Mouse (Mus musculus) hindbrain, postnatal 0 days (tissue): Measurements from ENCODE around the gene Entpd7. TPM values are rescaled to one million over a fixed set of nuclear protein-coding genes. Genes with fewer than 3 reads are reported as not detected.
A peak's percentile ranks its signal among the peaks of the same experiment; 100 is the strongest.

Source experiments
- ATAC-seq: fragments of 200-750 bp; cut with Nextera tagmentation; 2 replicates; pipeline ENCODE4 v1.8.0; 2017; ENCODE audit warnings: mild to moderate bottlenecking, moderate TSS enrichment, moderate library complexity
- DNase-seq: peaks from one replicate; pipeline ENCODE4 v3.0.0-alpha.2; 2015; ENCODE audit warnings: low spot score
- H3K27ac ChIP-seq: fragments of 300-500 bp; sonication (generic); 2 replicates; pipeline ENCODE4 v1.5.1; 2014; ENCODE audit warnings: mild to moderate bottlenecking
- H3K27me3 ChIP-seq: fragments of 300-500 bp; sonication (generic); 2 replicates; pipeline ENCODE4 v1.6.1; 2014; ENCODE audit warnings: low read length, mixed read lengths; ENCODE audit not compliant: insufficient read depth
- H3K36me3 ChIP-seq: fragments of 300-500 bp; sonication (generic); 2 replicates; pipeline ENCODE4 v1.6.1; 2014; ENCODE audit warnings: low read length, mixed read lengths; ENCODE audit not compliant: insufficient read depth
- H3K4me1 ChIP-seq: fragments of 300-500 bp; sonication (generic); 2 replicates; pipeline ENCODE4 v1.6.1; 2014; ENCODE audit warnings: antibody characterized with exemption, low read length, mixed read lengths; ENCODE audit not compliant: insufficient read depth
- H3K4me2 ChIP-seq: fragments of 300-500 bp; sonication (generic); 2 replicates; pipeline ENCODE4 v1.6.1; 2014; ENCODE audit warnings: low read depth, mild to moderate bottlenecking, low read length, moderate library complexity, mixed read lengths
- H3K4me3 ChIP-seq: fragments of 300-500 bp; sonication (generic); 2 replicates; pipeline ENCODE4 v1.5.1; 2014; ENCODE audit warnings: low read length
- H3K9ac ChIP-seq: fragments of 300-500 bp; sonication (generic); replicated peaks from 2 replicates; pipeline ENCODE4 v1.6.1; 2014; ENCODE audit warnings: mild to moderate bottlenecking, low read length, moderate library complexity, mixed read lengths
- H3K9me3 ChIP-seq: fragments of 300-500 bp; sonication (generic); 2 replicates; pipeline ENCODE4 v1.6.1; 2016; ENCODE audit warnings: low read length, mixed read lengths
- CTCF ChIP-seq: IDR thresholded peaks from 2 replicates; pipeline ENCODE4 v1.5.1; 2016; ENCODE audit warnings: antibody characterized with exemption, control low read depth, low read depth
- WGBS: fragments of 180-500 bp; shearing (Covaris S2); extraction: QIAGEN DNeasy Blood & Tissue Kit; methylation state at CpG from one replicate; pipeline ENCODE4 v1.1.7; 2014; 5-methylcytosine and 5-hydroxymethylcytosine counted together
- polyA plus RNA-seq: library from polyadenylated mRNA; unstranded; fragments of >200 nt; fragmentation: Nextera tagmentation; extraction: Ambion mirVana; gene quantifications from 2 replicates; pipeline ENCODE4 v1.2.1, GENCODE M21; 2015
- total RNA-seq: library from RNA; depleted of rRNA; stranded (reverse); fragments of >200 nt; gene quantifications from 2 replicates; pipeline ENCODE4 v1.2.3, GENCODE M21; 2014

The Entpd7 gene
- total and polyA plus RNA-seq, 2 experiments from 2014 or later, result 7.9 to 8.7 TPM

DNA sequence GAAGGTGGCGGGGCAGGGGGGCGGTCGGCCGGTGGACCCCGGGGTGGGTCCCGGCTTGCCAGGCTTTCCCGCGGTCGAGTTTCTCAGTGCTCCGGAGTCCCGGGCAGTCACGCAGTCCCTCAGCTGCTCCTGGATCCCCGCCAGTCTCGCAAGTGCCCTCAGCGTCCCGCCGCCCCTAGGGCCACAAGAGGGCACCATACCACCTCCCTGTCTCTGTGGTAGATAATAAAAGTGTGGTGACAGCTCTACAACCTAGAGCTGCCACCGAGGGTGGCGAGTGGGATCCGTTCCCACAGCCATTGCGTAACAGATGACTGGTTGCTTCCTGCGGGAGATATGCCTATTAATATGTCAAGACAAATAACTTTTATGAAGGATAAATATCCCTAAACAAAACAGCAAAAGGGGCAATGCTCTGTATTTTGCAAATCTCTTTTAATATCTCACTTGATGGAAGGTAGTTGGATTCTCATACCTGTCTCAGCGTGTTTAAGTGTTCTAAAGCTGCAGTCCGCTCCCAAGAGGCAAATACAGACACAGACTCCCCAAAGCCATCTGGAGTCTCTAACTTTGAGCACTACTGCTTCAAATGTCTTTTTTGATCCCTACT lies 63.9 kb downstream of the Entpd7 start:
- Histone ChIP-seq H3K9me3 (no peaks in the 10 kb centered on the region), H3K27ac (peak overlapping the region; percentile 94), H3K4me3 (peak overlapping the region; percentile 72), H3K4me2 (peak overlapping the region; percentile 71), H3K9ac (peak overlapping the region; percentile 75), H3K36me3 (peaks cover 18% of the 10 kb centered on the region), H3K27me3 (no peaks in the 10 kb centered on the region), H3K4me1 (peaks cover 3% of the 10 kb centered on the region; the same call in 1 of the 2 replicates)
- peak; percentile 82 for TF ChIP-seq CTCF
- DNase-seq (peak; percentile 84), ATAC-seq (peak; percentile 88)
- 3% methylated on average over 22 of the region's 24 CpGs for WGBS

DNA sequence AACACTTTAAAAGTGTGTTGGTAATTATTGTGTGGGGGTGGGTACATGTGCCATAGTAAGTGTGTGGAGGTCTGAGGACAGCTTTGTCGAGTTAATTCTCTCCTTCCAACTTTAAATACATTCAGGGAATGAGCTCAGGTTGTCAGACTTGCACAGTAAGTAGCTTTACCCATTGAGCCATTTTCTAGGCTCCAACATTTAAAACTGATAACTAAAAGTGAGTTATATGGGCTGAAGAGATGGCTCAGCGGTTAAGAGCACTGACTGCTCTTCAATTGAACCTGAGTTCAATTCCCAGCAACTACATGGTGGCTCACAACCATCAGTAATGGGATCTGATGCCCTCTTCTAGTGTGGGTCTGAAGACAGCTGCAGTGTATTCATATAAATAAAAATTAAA lies 64.8 kb downstream of the Entpd7 start:
- Histone ChIP-seq H3K4me2 (no peak overlapping the region), H3K9me3 (no peaks in the 10 kb centered on the region), H3K27ac (no peak overlapping the region), H3K27me3 (no peaks in the 10 kb centered on the region), H3K4me3 (no peak overlapping the region), H3K4me1 (peaks cover 3% of the 10 kb centered on the region; the same call in 1 of the 2 replicates), H3K9ac (no peak overlapping the region), H3K36me3 (peaks cover 10% of the 10 kb centered on the region; the same call in 1 of the 2 replicates)
- no peak for TF ChIP-seq CTCF
- WGBS, result 76% methylated on average over 2 of the region's 2 CpGs
- DNase-seq (no peak), ATAC-seq (no peak)

DNA sequence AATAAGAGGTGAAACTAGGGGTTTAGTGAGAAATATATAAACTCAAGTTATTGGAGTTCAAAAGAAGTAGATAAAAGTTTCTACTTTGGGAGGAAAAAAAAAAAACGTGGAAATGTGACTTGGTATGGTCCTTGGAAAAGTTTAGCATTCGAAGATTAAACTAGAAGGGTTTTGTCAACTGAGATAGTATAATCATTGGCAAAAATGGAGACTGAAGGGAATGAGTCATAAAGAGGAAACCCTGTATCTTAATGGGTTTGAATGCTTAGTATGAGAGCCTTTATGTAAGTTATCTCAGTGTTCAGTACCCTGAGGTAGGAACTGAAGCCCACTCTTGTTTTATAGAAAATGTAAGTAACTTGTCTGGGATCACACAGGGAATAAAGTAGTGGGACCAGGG lies 65.4 kb downstream of the Entpd7 start:
- no peak for DNase-seq
- H3K27ac ChIP-seq, result no peak overlapping the region
- no peak for TF ChIP-seq CTCF
- peaks cover 3% of the 10 kb centered on the region; the same call in 1 of the 2 replicates for H3K4me1 ChIP-seq
- ATAC-seq, result no peak
- no peaks in the 10 kb centered on the region for H3K9me3 ChIP-seq
- peaks cover 8% of the 10 kb centered on the region; the same call in 1 of the 2 replicates for H3K36me3 ChIP-seq
- no peaks in the 10 kb centered on the region for H3K27me3 ChIP-seq
- no peak overlapping the region for H3K4me3 ChIP-seq
- no peak overlapping the region for H3K4me2 ChIP-seq
- no peak overlapping the region for H3K9ac ChIP-seq
- WGBS, result 78% methylated on average over 2 of the region's 2 CpGs

DNA sequence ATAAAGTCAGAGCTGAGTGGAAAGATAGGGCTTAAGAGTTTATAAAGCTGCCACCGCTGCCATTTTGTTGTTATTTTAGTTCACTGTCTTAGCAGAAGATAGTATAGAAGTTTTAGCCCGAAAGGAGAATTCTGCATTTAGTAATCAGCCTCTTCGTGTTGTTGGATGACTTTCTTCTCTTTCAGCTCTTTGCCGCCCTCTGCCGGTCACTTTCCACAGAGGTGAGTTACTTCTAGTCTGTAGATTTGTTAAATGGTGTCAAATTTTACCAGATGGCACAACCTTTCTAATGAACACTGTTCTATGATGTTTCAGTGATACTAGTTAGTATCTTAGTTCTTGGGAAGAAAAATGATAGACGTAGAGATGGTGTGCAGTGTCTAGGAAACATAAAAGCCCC lies 71.0 kb downstream of the Entpd7 start:
- 22% methylated on average over 6 of the region's 6 CpGs for WGBS
- H3K9me3 ChIP-seq, result no peaks in the 10 kb centered on the region
- peak; percentile 79 for DNase-seq
- no peaks in the 10 kb centered on the region for H3K36me3 ChIP-seq
- TF ChIP-seq CTCF, result peak; percentile 76
- H3K4me3 ChIP-seq, result no peak overlapping the region
- ATAC-seq, result no peak
- no peaks in the 10 kb centered on the region for H3K27me3 ChIP-seq
- no peak overlapping the region for H3K27ac ChIP-seq
- no peak overlapping the region for H3K9ac ChIP-seq
- no peak overlapping the region for H3K4me2 ChIP-seq
- no peaks in the 10 kb centered on the region for H3K4me1 ChIP-seq

DNA sequence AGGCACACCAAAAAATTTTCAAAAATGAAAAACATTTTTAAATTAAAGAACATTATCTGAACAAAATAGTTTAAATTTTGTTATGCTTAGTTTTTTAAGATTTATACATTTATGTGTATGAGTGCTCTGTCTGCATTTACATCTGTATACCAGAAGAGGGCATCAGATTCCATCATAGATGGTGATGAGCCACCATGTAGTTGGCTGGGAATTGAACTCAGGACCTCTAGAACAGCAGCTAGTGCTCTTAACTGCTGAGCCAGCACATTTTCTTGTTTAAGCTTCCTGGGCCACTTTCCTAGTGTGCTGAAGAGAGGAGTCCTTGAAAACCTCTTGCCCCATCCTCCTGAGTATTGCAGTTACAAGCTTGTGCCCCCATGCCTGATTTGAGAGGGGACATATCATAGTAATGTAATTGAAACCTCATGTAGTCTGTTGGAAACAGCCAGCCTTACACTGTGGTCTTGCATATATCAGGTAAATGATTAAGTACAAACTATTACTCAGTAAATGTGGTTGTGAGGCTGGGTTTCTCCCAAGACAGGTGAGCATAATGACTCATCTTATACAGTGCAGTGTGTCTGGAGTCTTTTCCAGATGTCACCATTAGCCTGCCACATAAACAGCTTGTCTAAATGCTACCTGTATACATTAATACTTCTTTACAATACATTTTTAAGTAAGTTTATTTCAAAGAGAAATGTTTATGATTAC lies 72.2 kb downstream of the Entpd7 start:
- DNase-seq (no peak), ATAC-seq (no peak)
- H3K36me3 ChIP-seq, result no peaks in the 10 kb centered on the region

DNA sequence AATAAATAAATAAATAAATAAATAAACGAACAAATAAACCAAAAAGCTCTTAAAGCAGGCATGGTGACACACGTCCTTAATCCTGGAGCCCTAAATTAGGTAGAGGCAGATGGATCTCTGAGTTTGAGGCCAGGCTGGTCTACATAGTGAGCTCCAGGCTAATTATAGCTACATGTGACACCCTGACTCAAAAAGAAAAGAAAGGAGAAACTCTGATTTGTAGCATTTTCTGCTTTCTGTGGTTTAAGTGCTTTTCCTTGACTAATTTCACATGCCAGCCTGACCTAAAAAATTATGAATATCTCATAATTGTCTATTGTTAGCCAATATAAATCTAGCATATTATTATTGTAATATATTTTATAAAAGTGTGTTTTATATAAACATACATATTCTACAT lies 72.9 kb downstream of the Entpd7 start:
- TF ChIP-seq CTCF, result no peak
- Histone ChIP-seq H3K9ac (no peak overlapping the region), H3K9me3 (no peaks in the 10 kb centered on the region), H3K27me3 (no peaks in the 10 kb centered on the region), H3K27ac (no peak overlapping the region), H3K36me3 (no peaks in the 10 kb centered on the region), H3K4me2 (no peak overlapping the region), H3K4me3 (no peak overlapping the region), H3K4me1 (no peaks in the 10 kb centered on the region)
- ATAC-seq (no peak), DNase-seq (no peak)
- WGBS, result 75% methylated on average over 2 of the region's 2 CpGs

More for the DNA sequence above, 72.2 kb downstream of the Entpd7 start:
- Histone ChIP-seq H3K9me3 (no peaks in the 10 kb centered on the region), H3K4me1 (no peaks in the 10 kb centered on the region), H3K27ac (no peak overlapping the region), H3K27me3 (no peaks in the 10 kb centered on the region), H3K4me2 (no peak overlapping the region), H3K9ac (no peak overlapping the region), H3K4me3 (no peak overlapping the region)
- TF ChIP-seq CTCF, result no peak; the same call in 1 of the 2 replicates

DNA sequence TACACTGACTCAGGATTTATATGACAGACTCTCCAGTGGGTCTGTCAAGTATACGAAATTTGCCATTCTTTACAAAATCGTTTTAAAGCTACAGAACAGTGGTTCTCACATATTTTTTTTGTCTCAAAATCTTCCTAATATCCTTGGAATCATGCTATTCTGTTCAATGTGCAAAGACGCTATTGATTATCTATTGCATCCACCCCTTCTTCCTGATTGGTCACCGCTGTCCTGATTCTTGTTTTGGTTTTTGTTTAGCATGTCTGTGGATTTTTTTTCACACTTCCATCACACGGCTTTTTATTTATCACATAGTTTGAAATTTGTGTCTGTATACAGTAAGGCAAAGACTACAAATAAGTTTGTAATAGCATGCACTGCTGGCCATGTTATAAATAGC lies 77.0 kb downstream of the Entpd7 start:
- no peak for TF ChIP-seq CTCF
- Histone ChIP-seq H3K4me3 (no peak overlapping the region), H3K27me3 (no peaks in the 10 kb centered on the region), H3K27ac (no peak overlapping the region), H3K36me3 (no peaks in the 10 kb centered on the region; the same call in 1 of the 2 replicates), H3K4me1 (no peaks in the 10 kb centered on the region), H3K9me3 (no peaks in the 10 kb centered on the region), H3K9ac (no peak overlapping the region), H3K4me2 (no peak overlapping the region)
- DNase-seq (no peak), ATAC-seq (no peak)
- WGBS, result 86% methylated on average over 5 of the region's 5 CpGs
